Mouse (Mus musculus) liver (tissue): Measurements from ENCODE around the gene Eml6.
"Not testable (repeated sequence)": the region's sequence is repeated elsewhere in the genome, so short reads cannot be mapped to it uniquely, and the experiment has no call there.

Experiments
- DNase-seq: peaks from one replicate; pipeline ENCODE4 v3.0.0-alpha.2; 2020; ENCODE audit warnings: mixed read lengths

Gene Eml6

GRCm38 (mm10) chr11:29788499-29788898 lies 237.3 kb downstream of the Eml6 start:
- DNase-seq = no peak

GRCm38 (mm10) chr11:29787473-29787872 lies 238.4 kb downstream of the Eml6 start:
- DNase-seq = peak; percentile 30

- peak; percentile 49 for DNase-seq
Observed at GRCm38 (mm10) chr11:29786583-29787219, 239.1 kb downstream of the Eml6 start.

DNA sequence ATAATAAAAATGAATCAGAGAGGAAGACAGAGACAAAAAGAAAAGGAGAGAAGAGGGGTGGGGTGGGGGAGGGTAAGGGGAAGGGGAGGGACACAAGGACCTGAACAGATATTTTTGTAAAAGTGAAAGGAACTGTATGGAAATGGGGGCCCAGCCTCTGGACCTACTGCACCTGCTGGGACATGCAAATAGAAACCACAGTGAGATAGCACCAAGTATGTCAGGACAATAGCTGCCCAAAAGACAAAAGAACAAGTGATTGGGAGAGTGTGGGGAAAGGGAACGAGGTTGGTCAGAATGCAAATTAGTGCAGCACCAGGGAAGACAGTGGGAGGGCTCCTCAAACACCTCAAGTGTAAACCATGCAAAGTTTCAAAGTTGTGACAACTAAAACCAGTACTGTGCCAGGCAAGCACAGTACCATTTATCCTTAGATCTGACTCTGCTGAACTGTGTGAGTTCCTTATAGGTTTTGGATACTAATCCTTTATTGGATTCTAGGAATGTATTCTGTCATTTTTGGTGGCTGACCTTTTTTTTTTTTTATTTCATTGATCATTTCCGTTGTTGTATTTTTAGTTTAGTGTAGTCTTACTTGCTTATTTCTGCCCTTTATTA lies 246.3 kb downstream of the Eml6 start:
- no peak for DNase-seq

DNA sequence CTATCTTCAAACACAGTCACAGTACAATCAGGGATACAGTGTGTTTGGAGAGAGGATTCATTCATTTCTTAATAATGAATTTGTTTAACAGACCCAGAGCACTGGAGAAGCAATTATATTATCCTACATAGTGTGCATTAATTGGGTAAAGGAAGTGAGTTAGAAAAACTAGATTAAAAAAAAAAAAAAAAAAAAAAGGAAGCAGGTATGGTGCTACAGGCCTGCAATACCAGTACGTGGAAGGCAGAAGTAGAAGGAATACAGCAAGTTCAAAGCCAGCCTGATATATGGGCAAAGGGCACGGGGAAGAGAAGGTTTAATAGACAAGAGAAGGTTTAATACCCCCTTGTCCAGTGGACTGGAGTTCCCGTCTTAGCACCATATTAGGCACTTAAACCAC lies 246.9 kb downstream of the Eml6 start:
- DNase-seq = no peak

GRCm38 (mm10) chr11:29777964-29778363 lies 247.9 kb downstream of the Eml6 start:
- no peak for DNase-seq

GRCm38 (mm10) chr11:29774760-29775159 lies 251.1 kb downstream of the Eml6 start:
- no peak for DNase-seq

- DNase-seq = no peak
Observed at GRCm38 (mm10) chr11:29774296-29774695, 251.5 kb downstream of the Eml6 start.

DNA sequence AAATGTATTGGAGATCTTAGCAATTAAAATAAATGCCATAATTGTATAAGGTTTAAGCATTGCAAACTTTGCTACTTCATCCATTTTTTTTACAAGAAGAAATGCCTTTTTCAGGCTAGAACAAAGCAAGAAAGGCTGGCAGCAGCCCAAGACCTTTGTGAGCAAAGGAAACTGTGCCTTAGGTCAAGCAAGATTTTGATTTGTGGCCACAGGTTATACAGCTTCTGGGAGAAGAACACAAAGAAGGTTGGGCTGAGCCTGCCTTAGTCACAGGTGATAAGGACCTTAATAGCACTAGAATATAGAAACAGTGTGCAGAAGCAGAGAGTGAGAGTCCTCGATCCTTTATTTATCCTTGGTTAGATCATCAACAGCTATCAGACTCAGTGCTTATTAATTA lies 253.6 kb downstream of the Eml6 start:
- no peak for DNase-seq

- no peak for DNase-seq
Observed at GRCm38 (mm10) chr11:29770666-29771400, 255.0 kb downstream of the Eml6 start.

DNA sequence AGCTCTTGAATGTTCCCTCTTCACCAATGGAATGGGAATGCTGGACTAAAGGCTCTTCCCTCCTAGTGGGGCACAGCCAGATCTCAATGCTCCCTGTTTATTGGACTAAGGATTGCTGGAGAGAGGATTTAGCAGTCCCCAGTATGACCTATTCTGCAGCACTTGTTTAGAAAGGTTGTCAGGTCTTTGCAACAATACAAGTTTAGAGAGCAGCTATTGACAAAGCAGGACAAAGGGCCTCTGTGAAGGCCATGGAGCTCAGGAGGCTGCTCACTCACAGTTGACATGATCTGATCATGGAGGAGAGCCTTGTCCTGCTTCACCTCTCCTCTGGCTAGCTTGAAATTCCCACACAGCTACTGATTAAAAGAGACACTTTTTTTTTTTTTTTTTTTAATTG lies 257.3 kb downstream of the Eml6 start:
- DNase-seq = no peak

GRCm38 (mm10) chr11:29766313-29766982 lies 259.4 kb downstream of the Eml6 start:
- no peak for DNase-seq

GRCm38 (mm10) chr11:29765063-29765462 lies 260.8 kb downstream of the Eml6 start:
- DNase-seq = no peak

DNA sequence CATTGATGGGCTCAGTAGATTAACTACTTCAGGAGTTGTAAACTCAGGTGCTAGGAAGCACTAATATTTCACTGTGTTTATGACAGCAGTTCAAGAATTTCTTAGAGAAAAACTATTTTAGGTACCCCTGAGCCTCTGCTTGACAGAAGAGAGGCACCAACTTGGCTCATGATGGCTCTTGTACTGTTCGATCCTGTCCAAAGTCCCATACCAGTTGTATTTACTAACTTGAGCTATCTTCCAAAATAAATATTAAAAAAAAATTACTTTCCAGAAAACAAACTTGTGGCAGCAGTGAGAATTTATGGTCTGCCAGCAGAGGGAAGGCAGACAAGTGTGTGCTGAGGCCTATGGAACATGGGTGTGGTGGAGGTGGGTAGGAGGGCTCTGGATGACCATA lies 263.1 kb downstream of the Eml6 start:
- DNase-seq = no peak

- no peak for DNase-seq
Observed at GRCm38 (mm10) chr11:29761387-29761786, 264.4 kb downstream of the Eml6 start.

GRCm38 (mm10) chr11:29758617-29759016 lies 267.2 kb downstream of the Eml6 start:
- DNase-seq = no peak

GRCm38 (mm10) chr11:29756007-29756406 lies 269.8 kb downstream of the Eml6 start:
- DNase-seq = not testable (repeated sequence)

DNA sequence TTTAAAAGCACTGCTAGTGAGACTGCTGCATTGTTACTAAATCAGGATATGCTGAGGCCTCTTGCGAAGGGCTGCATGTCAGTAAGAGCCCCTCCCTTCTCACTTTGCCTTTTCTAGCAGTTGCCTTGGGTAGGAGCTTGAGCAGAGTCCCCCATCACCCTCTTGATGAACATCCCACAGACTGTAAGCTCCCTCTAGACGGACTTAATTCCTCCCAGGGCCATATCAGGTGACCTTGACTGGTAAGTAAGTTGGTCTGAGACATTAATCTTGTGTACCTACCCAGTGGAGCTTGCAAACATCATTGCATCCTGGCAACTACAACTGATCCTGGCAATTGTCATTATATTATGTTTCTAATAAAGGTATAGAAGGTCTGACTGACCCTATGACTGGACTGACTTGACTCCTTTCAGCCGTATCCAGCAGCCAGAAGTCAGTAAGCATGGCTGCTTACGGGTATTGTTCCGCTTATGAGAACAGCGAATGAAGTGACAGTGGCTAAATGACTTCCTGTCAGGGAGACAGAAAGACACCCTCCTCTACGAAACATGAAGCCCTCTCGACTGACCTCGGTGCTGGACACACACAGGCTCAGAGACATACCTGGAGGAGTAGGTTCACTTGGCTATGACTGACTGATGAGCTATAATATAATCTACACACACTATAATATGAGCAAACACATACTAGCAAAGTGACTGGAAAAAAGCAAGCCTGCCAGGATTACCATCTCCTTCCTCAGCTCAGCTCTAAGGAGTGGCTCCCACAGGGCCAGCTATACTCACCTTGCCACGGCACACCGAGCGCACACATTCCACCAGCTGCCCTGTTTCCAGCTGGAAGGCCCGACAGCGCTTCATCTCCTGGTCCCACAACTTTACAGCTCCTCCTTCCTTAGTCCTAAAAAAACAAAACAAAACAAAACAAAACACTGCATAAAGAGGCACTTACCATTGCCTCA lies 273.9 kb downstream of the Eml6 start:
- no peak for DNase-seq

GRCm38 (mm10) chr11:29751013-29751412 lies 274.8 kb downstream of the Eml6 start:
- no peak for DNase-seq

GRCm38 (mm10) chr11:29749468-29749829 lies 276.4 kb downstream of the Eml6 start:
- DNase-seq = no peak

DNA sequence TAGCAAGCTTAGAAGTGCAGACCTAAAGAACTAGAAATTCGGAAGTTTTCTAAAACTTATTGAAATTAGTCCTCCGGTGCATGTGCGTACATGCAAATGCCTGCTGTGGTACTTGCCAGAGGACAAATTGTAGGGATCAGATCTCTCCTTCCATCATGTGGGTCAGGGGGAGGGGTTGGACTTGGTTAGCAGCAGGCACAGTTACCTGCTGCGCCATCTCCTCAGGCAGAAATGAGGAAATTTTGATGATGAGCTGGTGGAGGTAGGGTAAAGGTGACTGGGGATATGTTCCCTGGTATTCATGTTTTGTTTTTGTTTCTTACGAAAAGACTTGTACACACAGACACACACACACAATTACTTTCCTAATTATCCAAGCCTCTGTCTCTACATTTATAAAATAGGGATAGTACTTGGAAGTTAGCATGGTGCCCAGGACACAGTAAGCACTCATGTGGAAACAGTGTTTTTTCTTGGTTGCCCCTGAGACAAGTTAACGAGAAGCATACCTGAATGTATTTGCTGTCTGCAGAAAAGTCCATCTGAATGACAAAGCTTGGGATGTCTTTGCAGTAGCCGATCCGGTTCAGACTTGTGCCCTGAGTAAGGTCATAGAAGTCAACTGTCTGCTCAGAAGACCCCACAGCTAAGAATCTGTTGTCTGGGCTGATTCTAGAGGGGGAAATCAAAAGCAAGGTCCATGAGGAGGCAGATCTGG lies 276.9 kb downstream of the Eml6 start:
- no peak for DNase-seq

- no peak for DNase-seq
Observed at GRCm38 (mm10) chr11:29747881-29748280, 278.0 kb downstream of the Eml6 start.
